Mouse (Mus musculus) midbrain, postnatal 0 days (tissue): ENCODE data around the gene Oxt. TPM values are rescaled to one million over a fixed set of nuclear protein-coding genes. Genes with fewer than 3 reads are reported as not detected.

ENCODE experiments used
- ATAC-seq: fragments of 200-750 bp; cut with Nextera tagmentation; 2 replicates; pipeline ENCODE4 v1.8.0; 2017; ENCODE audit warnings: moderate number of reproducible peaks, mild to moderate bottlenecking, moderate TSS enrichment, moderate library complexity; ENCODE audit not compliant: low FRiP score
- DNase-seq: peaks from one replicate; pipeline ENCODE4 v3.0.0-alpha.2; 2015; ENCODE audit warnings: low spot score
- H3K27ac ChIP-seq: fragments of 300-500 bp; sonication (generic); 2 replicates; pipeline ENCODE4 v1.5.1; 2014; ENCODE audit warnings: low read depth, mild to moderate bottlenecking, low read length, mixed read lengths
- H3K27me3 ChIP-seq: fragments of 300-500 bp; sonication (generic); 2 replicates; pipeline ENCODE4 v1.6.1; 2014; ENCODE audit warnings: low read length, control low read depth, mixed read lengths; ENCODE audit not compliant: insufficient read depth
- H3K36me3 ChIP-seq: fragments of 300-500 bp; sonication (generic); 2 replicates; pipeline ENCODE4 v1.6.1; 2014; ENCODE audit warnings: low read length, control low read depth, mixed read lengths; ENCODE audit not compliant: insufficient read depth
- H3K4me1 ChIP-seq: fragments of 300-500 bp; sonication (generic); 2 replicates; pipeline ENCODE4 v1.6.1; 2014; ENCODE audit warnings: mild to moderate bottlenecking, control low read depth, antibody characterized with exemption, low read length, mixed read lengths; ENCODE audit not compliant: insufficient read depth
- H3K4me2 ChIP-seq: fragments of 300-500 bp; sonication (generic); 2 replicates; pipeline ENCODE4 v1.6.1; 2014; ENCODE audit warnings: low read depth, mild to moderate bottlenecking, low read length, mixed read lengths; ENCODE audit not compliant: poor library complexity, severe bottlenecking
- H3K4me3 ChIP-seq: fragments of 300-500 bp; sonication (generic); 2 replicates; pipeline ENCODE4 v1.5.1; 2014; ENCODE audit warnings: low read depth, mild to moderate bottlenecking, low read length, moderate library complexity
- H3K9ac ChIP-seq: fragments of 300-500 bp; sonication (generic); replicated peaks from 2 replicates; pipeline ENCODE4 v1.6.1; 2014; ENCODE audit warnings: mild to moderate bottlenecking, low read length, moderate library complexity, mixed read lengths; ENCODE audit not compliant: poor library complexity, severe bottlenecking
- H3K9me3 ChIP-seq: fragments of 300-500 bp; sonication (generic); 2 replicates; pipeline ENCODE4 v1.6.1; 2016; ENCODE audit warnings: low read length, control low read depth
- CTCF ChIP-seq: IDR thresholded peaks from 2 replicates; pipeline ENCODE4 v1.5.1; 2016; ENCODE audit warnings: antibody characterized with exemption, mild to moderate bottlenecking
- WGBS: fragments of 180-500 bp; shearing (Covaris S2); extraction: QIAGEN DNeasy Blood & Tissue Kit; methylation state at CpG from one replicate; pipeline ENCODE4 v1.1.7; 2014; 5-methylcytosine and 5-hydroxymethylcytosine counted together
- microRNA-seq: library from miRNA; unstranded; fragments of <30 nt; microRNA quantifications from one replicate; pipeline ENCODE4, GENCODE M21; 2016; ENCODE audit warnings: borderline number of aligned reads
- polyA plus RNA-seq: library from polyadenylated mRNA; unstranded; fragments of >200 nt; fragmentation: Nextera tagmentation; extraction: Ambion mirVana; gene quantifications from 2 replicates; pipeline ENCODE4 v1.2.1, GENCODE M21; 2015
- total RNA-seq: library from RNA; depleted of rRNA; stranded (reverse); fragments of >200 nt; gene quantifications from 2 replicates; pipeline ENCODE4 v1.2.3, GENCODE M21; 2014; rRNA removed

The Oxt gene
- total and polyA plus RNA-seq, 2 experiments from 2014 or later, result 2.5 to 24.0 TPM

GRCm38 (mm10) chr2:130602195-130602594, 26.2 kb downstream of the Oxt start:
- Histone ChIP-seq H3K4me3 (no peak overlapping the region), H3K4me2 (no peak overlapping the region), H3K27me3 (no peaks in the 10 kb centered on the region), H3K27ac (no peak overlapping the region), H3K36me3 (peaks cover 36% of the 10 kb centered on the region), H3K9me3 (no peaks in the 10 kb centered on the region), H3K4me1 (no peaks in the 10 kb centered on the region), H3K9ac (no peak overlapping the region)
- no peak for TF ChIP-seq CTCF
- ATAC-seq (no peak), DNase-seq (no peak)
- WGBS, result 86% methylated on average over 4 of the region's 4 CpGs

- no peaks in the 10 kb centered on the region for H3K9me3 ChIP-seq
- H3K27me3 ChIP-seq, result no peaks in the 10 kb centered on the region
- no peaks in the 10 kb centered on the region for H3K4me1 ChIP-seq
- peak; percentile 53 for TF ChIP-seq CTCF
- peaks cover 24% of the 10 kb centered on the region for H3K36me3 ChIP-seq
- no peak overlapping the region for H3K4me3 ChIP-seq
- H3K9ac ChIP-seq, result no peak overlapping the region
- no peak overlapping the region for H3K27ac ChIP-seq
- no peak for ATAC-seq
- DNase-seq, result peak; percentile 17
- 71% methylated on average over 3 of the region's 3 CpGs for WGBS
- H3K4me2 ChIP-seq, result no peak overlapping the region
Measured at GRCm38 (mm10) chr2:130613091-130613490, 37.1 kb downstream of the Oxt start.

- no peak for TF ChIP-seq CTCF
- DNase-seq (no peak), ATAC-seq (no peak)
- peaks cover 22% of the 10 kb centered on the region for H3K36me3 ChIP-seq
- H3K4me3 ChIP-seq, result no peak overlapping the region
- no peaks in the 10 kb centered on the region for H3K27me3 ChIP-seq
- no peak overlapping the region for H3K27ac ChIP-seq
- no peak overlapping the region for H3K4me2 ChIP-seq
- H3K4me1 ChIP-seq, result no peaks in the 10 kb centered on the region
- H3K9ac ChIP-seq, result no peak overlapping the region
- 97% methylated on average over 7 of the region's 7 CpGs for WGBS
- H3K9me3 ChIP-seq, result no peaks in the 10 kb centered on the region
Measured at GRCm38 (mm10) chr2:130618972-130619371, 43.0 kb downstream of the Oxt start.

Small RNA genes lying within 50 kb of the gene (microRNA-seq; reads per million reads assigned to microRNA genes)
- not detected for gene Gm23876

Other genes with a start within 250 kb of the Oxt start
- 25.4 and 26.2 TPM in 2 replicates for gene Cpxm1, start 178.6 kb upstream of the Oxt start, total RNA-seq
- gene Cpxm1, start 178.6 kb upstream of the Oxt start, polyA plus RNA-seq, result 32.4 and 35.3 TPM in 2 replicates
- gene Gm28372, start 170.9 kb upstream of the Oxt start, total RNA-seq, result not detected in 2 replicates
- 0.15 TPM in 1 of 2 replicates, not detected in the other for gene Gm28372, start 170.9 kb upstream of the Oxt start, polyA plus RNA-seq
- not detected in 2 replicates for gene 1700020A23Rik, start 170.9 kb upstream of the Oxt start, total RNA-seq
- gene 1700020A23Rik, start 170.9 kb upstream of the Oxt start, polyA plus RNA-seq, result 0.93 TPM in 1 of 2 replicates, not detected in the other
- not detected in 2 replicates for gene Tmem239, start 169.7 kb upstream of the Oxt start, total RNA-seq
- 0.12 TPM in 1 of 2 replicates, not detected in the other for gene Tmem239, start 169.7 kb upstream of the Oxt start, polyA plus RNA-seq
- 81.2 and 83.6 TPM in 2 replicates for gene Vps16, start 151.8 kb upstream of the Oxt start, total RNA-seq
- 86.6 and 89.9 TPM in 2 replicates for gene Vps16, start 151.8 kb upstream of the Oxt start, polyA plus RNA-seq
- gene Pced1a, start 151.5 kb upstream of the Oxt start, total RNA-seq, result 27.5 and 28.8 TPM in 2 replicates
- 12.0 and 12.3 TPM in 2 replicates for gene Pced1a, start 151.5 kb upstream of the Oxt start, polyA plus RNA-seq
- 120 and 147 TPM in 2 replicates for gene Ptpra, start 125.9 kb upstream of the Oxt start, total RNA-seq
- 139 and 144 TPM in 2 replicates for gene Ptpra, start 125.9 kb upstream of the Oxt start, polyA plus RNA-seq
- gene Mrps26, start 12.4 kb upstream of the Oxt start, total RNA-seq, result 54.7 and 60.5 TPM in 2 replicates
- 128 and 131 TPM in 2 replicates for gene Mrps26, start 12.4 kb upstream of the Oxt start, polyA plus RNA-seq
- gene Avp, start 6.4 kb downstream of the Oxt start, total RNA-seq, result 10.7 and 12.2 TPM in 2 replicates
- 145 and 317 TPM in 2 replicates for gene Avp, start 6.4 kb downstream of the Oxt start, polyA plus RNA-seq
- 7.9 and 8.4 TPM in 2 replicates for gene Fastkd5, start 53.9 kb downstream of the Oxt start, total RNA-seq
- 5.9 and 7.4 TPM in 2 replicates for gene Fastkd5, start 53.9 kb downstream of the Oxt start, polyA plus RNA-seq
- 6.0 and 6.8 TPM in 2 replicates for gene Ubox5, start 53.9 kb downstream of the Oxt start, total RNA-seq
- 5.1 and 5.5 TPM in 2 replicates for gene Ubox5, start 53.9 kb downstream of the Oxt start, polyA plus RNA-seq
- gene Lzts3, start 66.6 kb downstream of the Oxt start, total RNA-seq, result 65.9 and 76.6 TPM in 2 replicates
- 14.2 and 18.8 TPM in 2 replicates for gene Lzts3, start 66.6 kb downstream of the Oxt start, polyA plus RNA-seq
- gene Ddrgk1, start 88.5 kb downstream of the Oxt start, total RNA-seq, result 24.4 and 36.0 TPM in 2 replicates
- 88.6 and 90.4 TPM in 2 replicates for gene Ddrgk1, start 88.5 kb downstream of the Oxt start, polyA plus RNA-seq
- gene Itpa, start 91.4 kb downstream of the Oxt start, total RNA-seq, result 140 and 160 TPM in 2 replicates
- 126 and 130 TPM in 2 replicates for gene Itpa, start 91.4 kb downstream of the Oxt start, polyA plus RNA-seq
- 0.16 and 0.33 TPM in 2 replicates for gene Slc4a11, start 121.3 kb downstream of the Oxt start, total RNA-seq
- gene Slc4a11, start 121.3 kb downstream of the Oxt start, polyA plus RNA-seq, result 0.42 and 0.56 TPM in 2 replicates